Mouse (Mus musculus) MN1 (cell line): Measurements from ENCODE around the gene Dctn3.
"Not testable (repeated sequence)": the region's sequence is repeated elsewhere in the genome, so short reads cannot be mapped to it uniquely, and the experiment has no call there.

Experiments
- DNase-seq: peaks from one replicate; pipeline ENCODE4 v3.0.0-alpha.2; 2016; ENCODE audit warnings: low spot score

Dctn3 gene

GRCm38 (mm10) chr4:41698421-41699016 is 24.5 kb downstream of the Dctn3 start:
- DNase-seq = not testable (repeated sequence)

GRCm38 (mm10) chr4:41696930-41697841 is 25.8 kb downstream of the Dctn3 start, which contains the start of gene Cntfr:
Gene Cntfr (minus strand): TSS chr4:41697089.
- DNase-seq = peak; percentile 76

- DNase-seq = not testable (repeated sequence)
These were observed 26.5 kb downstream of the Dctn3 start for GRCm38 (mm10) chr4:41696452-41696851.

GRCm38 (mm10) chr4:41695800-41696199 is 27.2 kb downstream of the Dctn3 start:
- DNase-seq = not testable (repeated sequence)

GRCm38 (mm10) chr4:41693511-41693910 is 29.5 kb downstream of the Dctn3 start:
- not testable (repeated sequence) for DNase-seq

GRCm38 (mm10) chr4:41690014-41690413 is 33.0 kb downstream of the Dctn3 start:
- not testable (repeated sequence) for DNase-seq

GRCm38 (mm10) chr4:41688562-41688961 is 34.4 kb downstream of the Dctn3 start:
- DNase-seq = not testable (repeated sequence)

GRCm38 (mm10) chr4:41685882-41686492 is 37.0 kb downstream of the Dctn3 start:
- DNase-seq = not testable (repeated sequence)

GRCm38 (mm10) chr4:41684931-41685453 is 38.0 kb downstream of the Dctn3 start:
- DNase-seq = not testable (repeated sequence)

GRCm38 (mm10) chr4:41684131-41684930 is 38.6 kb downstream of the Dctn3 start:
- DNase-seq = not testable (repeated sequence)

GRCm38 (mm10) chr4:41683303-41683702 is 39.7 kb downstream of the Dctn3 start:
- DNase-seq = not testable (repeated sequence)

GRCm38 (mm10) chr4:41682789-41683188 is 40.2 kb downstream of the Dctn3 start:
- no peak for DNase-seq

- DNase-seq = no peak
These were observed 41.0 kb downstream of the Dctn3 start for GRCm38 (mm10) chr4:41681947-41682346.

- no peak for DNase-seq
These were observed 41.8 kb downstream of the Dctn3 start for GRCm38 (mm10) chr4:41681176-41681575.

GRCm38 (mm10) chr4:41679291-41679690 is 43.7 kb downstream of the Dctn3 start:
- DNase-seq = no peak

GRCm38 (mm10) chr4:41678863-41679262 is 44.1 kb downstream of the Dctn3 start:
- no peak for DNase-seq

- peak; percentile 78 for DNase-seq
These were observed 45.9 kb downstream of the Dctn3 start for GRCm38 (mm10) chr4:41677006-41677629.

- DNase-seq = peak; percentile 68
These were observed 46.5 kb downstream of the Dctn3 start for GRCm38 (mm10) chr4:41676248-41677005.

GRCm38 (mm10) chr4:41673186-41673585 is 49.8 kb downstream of the Dctn3 start:
- DNase-seq = peak; percentile 49

- DNase-seq = peak; percentile 32
These were observed 50.4 kb downstream of the Dctn3 start for GRCm38 (mm10) chr4:41672522-41672963.
